Mouse (Mus musculus) embryonic facial prominence, embryonic 14.5 days (tissue): Measurements from ENCODE around the gene Tesmin. TPM values are rescaled to one million over a fixed set of nuclear protein-coding genes. Genes with fewer than 3 reads are reported as not detected.
A peak's percentile ranks its signal among the peaks of the same experiment; 100 is the strongest.

Experiments
- ATAC-seq: fragments of 200-750 bp; cut with Nextera tagmentation; 2 replicates; pipeline ENCODE4 v1.8.0; 2017; ENCODE audit warnings: low read depth, moderate number of reproducible peaks, moderate TSS enrichment
- DNase-seq: peaks from one replicate; pipeline ENCODE4 v3.0.0-alpha.2; 2015; ENCODE audit warnings: low spot score
- H3K27ac ChIP-seq: fragments of 300-500 bp; sonication (generic); replicated peaks from 2 replicates; pipeline ENCODE4 v1.5.1; 2014; ENCODE audit warnings: low read depth, mild to moderate bottlenecking, low read length, moderate library complexity
- H3K27me3 ChIP-seq: fragments of 300-500 bp; sonication (generic); replicated peaks from 2 replicates; pipeline ENCODE4 v1.6.1; 2014; ENCODE audit warnings: low read length; ENCODE audit not compliant: control insufficient read depth, insufficient read depth
- H3K36me3 ChIP-seq: fragments of 300-500 bp; sonication (generic); 2 replicates; pipeline ENCODE4 v1.6.1; 2014; ENCODE audit warnings: low read length, mixed read lengths; ENCODE audit not compliant: control insufficient read depth, insufficient read depth
- H3K4me1 ChIP-seq: fragments of 300-500 bp; sonication (generic); 2 replicates; pipeline ENCODE4 v1.6.1; 2014; ENCODE audit warnings: antibody characterized with exemption, low read length; ENCODE audit not compliant: control insufficient read depth, insufficient read depth
- H3K4me2 ChIP-seq: fragments of 300-500 bp; sonication (generic); 2 replicates; pipeline ENCODE4 v1.6.1; 2014; ENCODE audit warnings: low read depth, mild to moderate bottlenecking, low read length, moderate library complexity, mixed read lengths
- H3K4me3 ChIP-seq: fragments of 300-500 bp; sonication (generic); 2 replicates; pipeline ENCODE4 v1.5.1; 2014; ENCODE audit warnings: low read depth, mild to moderate bottlenecking, low read length
- H3K9ac ChIP-seq: fragments of 300-500 bp; sonication (generic); 2 replicates; pipeline ENCODE4 v1.6.1; 2014; ENCODE audit warnings: low read depth, mild to moderate bottlenecking, low read length, moderate library complexity, mixed read lengths
- H3K9me3 ChIP-seq: fragments of 300-500 bp; sonication (generic); 2 replicates; pipeline ENCODE4 v1.6.1; 2016; ENCODE audit warnings: low read length; ENCODE audit not compliant: control insufficient read depth
- WGBS: fragments of 180-500 bp; shearing (Covaris S2); extraction: QIAGEN DNeasy Blood & Tissue Kit; methylation state at CpG from one replicate; pipeline ENCODE4 v1.1.7; 2014; 5-methylcytosine and 5-hydroxymethylcytosine counted together
- polyA plus RNA-seq: library from polyadenylated mRNA; unstranded; fragments of >200 nt; fragmentation: Nextera tagmentation; extraction: Ambion mirVana; gene quantifications from 2 replicates; pipeline ENCODE4 v1.2.1, GENCODE M21; 2014

Tesmin gene
- polyA plus RNA-seq = 0.29 and 0.35 TPM in 2 replicates

- Histone ChIP-seq H3K27me3 (no peaks in the 10 kb centered on the region), H3K9me3 (peaks cover 8% of the 10 kb centered on the region; the same call in 1 of the 2 replicates), H3K36me3 (peaks cover 10% of the 10 kb centered on the region; the same call in 1 of the 2 replicates), H3K9ac (peak within 1 kb of the TSS; percentile 68), H3K4me2 (peak within 1 kb of the TSS; percentile 94), H3K4me1 (no peaks in the 10 kb centered on the region), H3K27ac (no peak within 1 kb of the TSS), H3K4me3 (peak within 1 kb of the TSS; percentile 49)
- DNase-seq (peak; percentile 81), ATAC-seq (peak; percentile 81)
- 4% methylated on average over 15 of the region's 33 CpGs for WGBS
Measured at GRCm38 (mm10) chr19:3388629-3389057, at the start of gene Tesmin. Gene Tesmin, plus strand, starts transcription at chr19:3388857.

- H3K27ac ChIP-seq = no peak overlapping the region
- H3K4me1 ChIP-seq = no peaks in the 10 kb centered on the region
- H3K9me3 ChIP-seq = no peaks in the 10 kb centered on the region
- DNase-seq = no peak
- no peaks in the 10 kb centered on the region for H3K27me3 ChIP-seq
- H3K36me3 ChIP-seq = no peaks in the 10 kb centered on the region
- H3K4me2 ChIP-seq = no peak overlapping the region
- WGBS = 85% methylated on average over 8 of the region's 8 CpGs
- no peak overlapping the region for H3K4me3 ChIP-seq
- ATAC-seq = no peak
- no peak overlapping the region for H3K9ac ChIP-seq
Measured at GRCm38 (mm10) chr19:3339187-3339586, 49.5 kb upstream of the Tesmin start.

GRCm38 (mm10) chr19:3341021-3341420 is 47.6 kb upstream of the Tesmin start:
- no peak for ATAC-seq
- Histone ChIP-seq H3K36me3 (no peaks in the 10 kb centered on the region), H3K27ac (no peak overlapping the region), H3K9me3 (no peaks in the 10 kb centered on the region), H3K4me3 (no peak overlapping the region), H3K4me1 (no peaks in the 10 kb centered on the region), H3K27me3 (no peaks in the 10 kb centered on the region), H3K4me2 (no peak overlapping the region), H3K9ac (no peak overlapping the region)
- WGBS = 77% methylated on average over 3 of the region's 3 CpGs
- no peak for DNase-seq

GRCm38 (mm10) chr19:3343929-3344328 is 44.7 kb upstream of the Tesmin start:
- Histone ChIP-seq H3K9me3 (0 out of 2 replicates have a peak, but pooled peaks cover 6% of the 10 kb centered on the region), H3K9ac (no peak overlapping the region), H3K4me1 (no peaks in the 10 kb centered on the region), H3K27ac (no peak overlapping the region), H3K4me3 (no peak overlapping the region), H3K36me3 (no peaks in the 10 kb centered on the region), H3K4me2 (no peak overlapping the region), H3K27me3 (no peaks in the 10 kb centered on the region)
- no peak for DNase-seq
- ATAC-seq = no peak
- 77% methylated on average over 3 of the region's 3 CpGs for WGBS

- Histone ChIP-seq H3K9ac (no peak overlapping the region), H3K4me2 (no peak overlapping the region), H3K27ac (no peak overlapping the region), H3K27me3 (no peaks in the 10 kb centered on the region), H3K4me1 (no peaks in the 10 kb centered on the region), H3K36me3 (0 out of 2 replicates have a peak, but pooled peaks cover 2% of the 10 kb centered on the region), H3K9me3 (0 out of 2 replicates have a peak, but pooled peaks cover 6% of the 10 kb centered on the region), H3K4me3 (no peak overlapping the region)
- no peak for ATAC-seq
- 83% methylated on average over 8 of the region's 8 CpGs for WGBS
- DNase-seq = no peak
Measured at GRCm38 (mm10) chr19:3344636-3345544, 43.8 kb upstream of the Tesmin start.

GRCm38 (mm10) chr19:3347784-3348183 is 40.9 kb upstream of the Tesmin start:
- H3K36me3 ChIP-seq = peaks cover 4% of the 10 kb centered on the region; the same call in 1 of the 2 replicates
- no peak overlapping the region for H3K9ac ChIP-seq
- WGBS = 100% methylated on average over 1 of the region's 1 CpGs
- DNase-seq = no peak
- H3K9me3 ChIP-seq = 0 out of 2 replicates have a peak, but pooled peaks cover 6% of the 10 kb centered on the region
- no peak overlapping the region for H3K4me3 ChIP-seq
- no peak overlapping the region for H3K27ac ChIP-seq
- no peaks in the 10 kb centered on the region for H3K27me3 ChIP-seq
- ATAC-seq = no peak
- no peaks in the 10 kb centered on the region for H3K4me1 ChIP-seq
- no peak overlapping the region for H3K4me2 ChIP-seq

- Histone ChIP-seq H3K4me3 (no peak overlapping the region), H3K27me3 (no peaks in the 10 kb centered on the region), H3K4me2 (no peak overlapping the region), H3K36me3 (peaks cover 12% of the 10 kb centered on the region; the same call in 1 of the 2 replicates), H3K9ac (no peak overlapping the region), H3K4me1 (no peaks in the 10 kb centered on the region), H3K27ac (peak overlapping the region; percentile 15; the same call in 1 of the 2 replicates), H3K9me3 (no peaks in the 10 kb centered on the region)
- ATAC-seq (no peak; the same call in 1 of the 2 replicates), DNase-seq (peak; percentile 39)
- whole genome bisulfite sequencing = 52% methylated on average over 7 of the region's 7 CpGs
Measured at GRCm38 (mm10) chr19:3353415-3354111, 35.1 kb upstream of the Tesmin start.

- Histone ChIP-seq H3K36me3 (peaks cover 11% of the 10 kb centered on the region; the same call in 1 of the 2 replicates), H3K27ac (no peak overlapping the region), H3K9me3 (no peaks in the 10 kb centered on the region), H3K4me3 (no peak overlapping the region), H3K4me1 (no peaks in the 10 kb centered on the region), H3K9ac (no peak overlapping the region), H3K27me3 (no peaks in the 10 kb centered on the region), H3K4me2 (no peak overlapping the region)
- ATAC-seq = no peak
- no peak for DNase-seq
- 60% methylated on average over 5 of the region's 5 CpGs for WGBS
Measured at GRCm38 (mm10) chr19:3355096-3355495, 33.6 kb upstream of the Tesmin start.
